Mouse (Mus musculus) splenic B cell, adult 2 months (primary cell): ENCODE results near the gene Hivep3.

Experiments used
- DNase-seq: peaks from one replicate; pipeline ENCODE4 v3.0.0-alpha.2; 2011; ENCODE audit warnings: low read depth, low spot score
- H3K27me3 ChIP-seq: 2 replicates; pipeline ENCODE4 v1.6.1; 2012; ENCODE audit warnings: mild to moderate bottlenecking, low read length, moderate library complexity, mixed read lengths; ENCODE audit not compliant: control insufficient read depth, poor library complexity, insufficient read depth, severe bottlenecking
- H3K36me3 ChIP-seq: 2 replicates; pipeline ENCODE4 v1.6.1; 2012; ENCODE audit warnings: mild to moderate bottlenecking, low read length, moderate library complexity, mixed read lengths; ENCODE audit not compliant: control insufficient read depth, poor library complexity, insufficient read depth, severe bottlenecking

Gene Hivep3

GRCm38 (mm10) chr4:119981047-119981720, 247.6 kb downstream of the Hivep3 start:
- H3K27me3 ChIP-seq = no peaks in the 10 kb centered on the region

GRCm38 (mm10) chr4:119986065-119986464, 252.5 kb downstream of the Hivep3 start:
- no peaks in the 10 kb centered on the region for H3K27me3 ChIP-seq
- no peak for DNase-seq
- H3K36me3 ChIP-seq = no peaks in the 10 kb centered on the region

More at GRCm38 (mm10) chr4:119981047-119981720, 247.6 kb downstream of the Hivep3 start:
- no peak for DNase-seq
- H3K36me3 ChIP-seq = no peaks in the 10 kb centered on the region

- DNase-seq = no peak
- Histone ChIP-seq H3K36me3 (no peaks in the 10 kb centered on the region), H3K27me3 (no peaks in the 10 kb centered on the region)
These were observed 253.2 kb downstream of the Hivep3 start for GRCm38 (mm10) chr4:119986580-119987291.

- no peaks in the 10 kb centered on the region for H3K27me3 ChIP-seq
- H3K36me3 ChIP-seq = no peaks in the 10 kb centered on the region
- DNase-seq = peak; percentile 29
These were observed 253.9 kb downstream of the Hivep3 start for GRCm38 (mm10) chr4:119987376-119988087.

GRCm38 (mm10) chr4:119989031-119989693, 255.6 kb downstream of the Hivep3 start:
- no peak for DNase-seq
- Histone ChIP-seq H3K36me3 (no peaks in the 10 kb centered on the region), H3K27me3 (no peaks in the 10 kb centered on the region)

- no peak for DNase-seq
- Histone ChIP-seq H3K36me3 (no peaks in the 10 kb centered on the region), H3K27me3 (no peaks in the 10 kb centered on the region)
These were observed 256.8 kb downstream of the Hivep3 start for GRCm38 (mm10) chr4:119990346-119990745.

- DNase-seq = no peak
- Histone ChIP-seq H3K36me3 (no peaks in the 10 kb centered on the region), H3K27me3 (no peaks in the 10 kb centered on the region)
These were observed 257.3 kb downstream of the Hivep3 start for GRCm38 (mm10) chr4:119990841-119991240.

GRCm38 (mm10) chr4:119991758-119992157, 258.2 kb downstream of the Hivep3 start:
- H3K36me3 ChIP-seq = no peaks in the 10 kb centered on the region
- H3K27me3 ChIP-seq = no peaks in the 10 kb centered on the region
- DNase-seq = no peak

- H3K36me3 ChIP-seq = no peaks in the 10 kb centered on the region
- DNase-seq = peak; percentile 53
- no peaks in the 10 kb centered on the region for H3K27me3 ChIP-seq
These were observed 262.8 kb downstream of the Hivep3 start for GRCm38 (mm10) chr4:119996377-119996776.

GRCm38 (mm10) chr4:119997351-119997750, 263.8 kb downstream of the Hivep3 start:
- no peaks in the 10 kb centered on the region for H3K27me3 ChIP-seq
- H3K36me3 ChIP-seq = no peaks in the 10 kb centered on the region
- DNase-seq = no peak

GRCm38 (mm10) chr4:119998911-119999310, 265.3 kb downstream of the Hivep3 start:
- H3K27me3 ChIP-seq = no peaks in the 10 kb centered on the region
- H3K36me3 ChIP-seq = no peaks in the 10 kb centered on the region
- DNase-seq = no peak

GRCm38 (mm10) chr4:120000881-120001280, 267.3 kb downstream of the Hivep3 start:
- Histone ChIP-seq H3K27me3 (no peaks in the 10 kb centered on the region), H3K36me3 (no peaks in the 10 kb centered on the region)
- DNase-seq = no peak

GRCm38 (mm10) chr4:120003006-120003405, 269.4 kb downstream of the Hivep3 start:
- no peaks in the 10 kb centered on the region for H3K36me3 ChIP-seq
- DNase-seq = no peak

GRCm38 (mm10) chr4:120006046-120006445, 272.5 kb downstream of the Hivep3 start:
- Histone ChIP-seq H3K27me3 (no peaks in the 10 kb centered on the region), H3K36me3 (no peaks in the 10 kb centered on the region)
- DNase-seq = peak; percentile 50

More at GRCm38 (mm10) chr4:120003006-120003405, 269.4 kb downstream of the Hivep3 start:
- H3K27me3 ChIP-seq = no peaks in the 10 kb centered on the region
